Mouse (Mus musculus) liver, embryonic 11.5 days (tissue): ENCODE results near the gene Fem1b. TPM values are rescaled to one million over a fixed set of nuclear protein-coding genes. Genes with fewer than 3 reads are reported as not detected.
"Not testable (repeated sequence)": the region's sequence is repeated elsewhere in the genome, so short reads cannot be mapped to it uniquely, and the experiment has no call there.

ENCODE experiments used
- ATAC-seq: fragments of 200-750 bp; cut with Nextera tagmentation; replicated peaks from 2 replicates; pipeline ENCODE4 v1.8.0; 2017; ENCODE audit warnings: moderate number of reproducible peaks, mild to moderate bottlenecking, moderate TSS enrichment, moderate library complexity; ENCODE audit not compliant: low FRiP score
- DNase-seq: peaks from one replicate; pipeline ENCODE4 v3.0.0-alpha.2; 2017; ENCODE audit warnings: low spot score
- H3K27ac ChIP-seq: fragments of 300-500 bp; sonication (generic); 2 replicates; pipeline ENCODE4 v1.5.1; 2014; ENCODE audit warnings: mild to moderate bottlenecking, low read depth, low read length, control low read depth
- H3K27me3 ChIP-seq: fragments of 300-500 bp; sonication (generic); replicated peaks from 2 replicates; pipeline ENCODE4 v1.6.1; 2014; ENCODE audit warnings: low read length, mixed read lengths; ENCODE audit not compliant: control insufficient read depth, insufficient read depth
- H3K36me3 ChIP-seq: fragments of 300-500 bp; sonication (generic); 2 replicates; pipeline ENCODE4 v1.6.1; 2014; ENCODE audit warnings: mild to moderate bottlenecking, low read length, moderate library complexity, mixed read lengths; ENCODE audit not compliant: control insufficient read depth, insufficient read depth
- H3K4me1 ChIP-seq: fragments of 300-500 bp; sonication (generic); replicated peaks from 2 replicates; pipeline ENCODE4 v1.6.1; 2014; ENCODE audit warnings: low read length, mixed read lengths; ENCODE audit not compliant: control insufficient read depth, insufficient read depth
- H3K4me2 ChIP-seq: fragments of 300-500 bp; sonication (generic); 2 replicates; pipeline ENCODE4 v1.6.1; 2014; ENCODE audit warnings: mild to moderate bottlenecking, control low read depth, moderate library complexity
- H3K4me3 ChIP-seq: fragments of 300-500 bp; sonication (generic); 2 replicates; pipeline ENCODE4 v1.5.1; 2014; ENCODE audit warnings: low read depth, low read length, control low read depth
- H3K9ac ChIP-seq: fragments of 300-500 bp; sonication (generic); 2 replicates; pipeline ENCODE4 v1.6.1; 2014; ENCODE audit warnings: low read depth, low read length, control low read depth
- H3K9me3 ChIP-seq: fragments of 300-500 bp; sonication (generic); 2 replicates; pipeline ENCODE4 v1.6.1; 2016; ENCODE audit warnings: low read length, inconsistent platforms, mixed read lengths; ENCODE audit not compliant: control insufficient read depth
- WGBS: fragments of 180-500 bp; shearing (Covaris S2); extraction: QIAGEN DNeasy Blood & Tissue Kit; methylation state at CpG from one replicate; pipeline ENCODE4 v1.1.7; 2014; 5-methylcytosine and 5-hydroxymethylcytosine counted together
- polyA plus RNA-seq: library from polyadenylated mRNA; unstranded; fragments of >200 nt; fragmentation: Nextera tagmentation; extraction: Ambion mirVana; gene quantifications from 2 replicates; pipeline ENCODE4 v1.2.1, GENCODE M21; 2014

Gene Fem1b
- 30.4 and 33.6 TPM in 2 replicates for polyA plus RNA-seq

- Histone ChIP-seq H3K9me3 (no peaks in the 10 kb centered on the region), H3K4me3 (peak within 1 kb of the TSS; percentile 100), H3K4me1 (peaks cover 22% of the 10 kb centered on the region), H3K27me3 (no peaks in the 10 kb centered on the region), H3K36me3 (0 out of 2 replicates have a peak, but pooled peaks cover 2% of the 10 kb centered on the region), H3K4me2 (peak within 1 kb of the TSS; percentile 98), H3K9ac (peak within 1 kb of the TSS; percentile 98), H3K27ac (peak within 1 kb of the TSS; percentile 93)
- peak; percentile 87 for ATAC-seq
- WGBS: under 1% methylated on average over 66 of the region's 68 CpGs
- peak; percentile 95 for DNase-seq
These were observed at the start of gene Fem1b for GRCm38 (mm10) chr9:62811516-62812121. TSS of gene Fem1b (minus strand) at chr9:62811934.

- 67% methylated on average over 4 of the region's 4 CpGs for WGBS
- DNase-seq: no peak
- H3K9me3 ChIP-seq: no peaks in the 10 kb centered on the region
- no peak for ATAC-seq
- no peaks in the 10 kb centered on the region for H3K36me3 ChIP-seq
- H3K9ac ChIP-seq: no peak overlapping the region
- H3K27me3 ChIP-seq: no peaks in the 10 kb centered on the region
- H3K4me1 ChIP-seq: peaks cover 17% of the 10 kb centered on the region
- no peak overlapping the region for H3K4me3 ChIP-seq
- H3K4me2 ChIP-seq: no peak overlapping the region
- H3K27ac ChIP-seq: no peak overlapping the region
These were observed 49.1 kb upstream of the Fem1b start for GRCm38 (mm10) chr9:62860866-62861265.

- not testable (repeated sequence) for H3K9ac ChIP-seq, H3K27me3 ChIP-seq, H3K4me2 ChIP-seq, H3K4me3 ChIP-seq, DNase-seq, ATAC-seq, H3K27ac ChIP-seq, H3K36me3 ChIP-seq, H3K9me3 ChIP-seq
- WGBS: 57% methylated on average over 6 of the region's 7 CpGs
- peaks cover 17% of the 10 kb centered on the region for H3K4me1 ChIP-seq
These were observed 48.4 kb upstream of the Fem1b start for GRCm38 (mm10) chr9:62860102-62860501.

- Histone ChIP-seq H3K4me3 (no peak overlapping the region), H3K27ac (no peak overlapping the region), H3K4me1 (peaks cover 17% of the 10 kb centered on the region), H3K9ac (no peak overlapping the region), H3K36me3 (no peaks in the 10 kb centered on the region), H3K9me3 (no peaks in the 10 kb centered on the region), H3K27me3 (no peaks in the 10 kb centered on the region), H3K4me2 (no peak overlapping the region)
- WGBS: 58% methylated on average over 8 of the region's 8 CpGs
- no peak for ATAC-seq
- no peak for DNase-seq
These were observed 46.7 kb upstream of the Fem1b start for GRCm38 (mm10) chr9:62858266-62859019.

GRCm38 (mm10) chr9:62857719-62858261, 46.1 kb upstream of the Fem1b start, which contains the start of gene Calml4:
TSS of gene Calml4 (plus strand) at chr9:62858080.
- H3K4me1 ChIP-seq: peaks cover 17% of the 10 kb centered on the region
- H3K9me3 ChIP-seq: no peaks in the 10 kb centered on the region
- DNase-seq (no peak), ATAC-seq (no peak)
- no peaks in the 10 kb centered on the region for H3K36me3 ChIP-seq
- H3K27me3 ChIP-seq: no peaks in the 10 kb centered on the region
- peak within 1 kb of the TSS; percentile 19; the same call in 1 of the 2 replicates for H3K27ac ChIP-seq
- H3K9ac ChIP-seq: no peak within 1 kb of the TSS
- no peak within 1 kb of the TSS for H3K4me3 ChIP-seq
- H3K4me2 ChIP-seq: no peak within 1 kb of the TSS
- WGBS: 60% methylated on average over 20 of the region's 20 CpGs

GRCm38 (mm10) chr9:62857216-62857615, 45.5 kb upstream of the Fem1b start:
- H3K4me2 ChIP-seq: no peak overlapping the region
- H3K27ac ChIP-seq: peak overlapping the region; percentile 19; the same call in 1 of the 2 replicates

GRCm38 (mm10) chr9:62854483-62854882, 42.7 kb upstream of the Fem1b start:
- Histone ChIP-seq H3K4me3 (no peak overlapping the region), H3K27ac (no peak overlapping the region), H3K4me2 (no peak overlapping the region), H3K36me3 (peaks cover 4% of the 10 kb centered on the region; the same call in 1 of the 2 replicates), H3K4me1 (peaks cover 17% of the 10 kb centered on the region), H3K9me3 (no peaks in the 10 kb centered on the region), H3K27me3 (no peaks in the 10 kb centered on the region), H3K9ac (no peak overlapping the region)
- ATAC-seq (no peak), DNase-seq (no peak)
- 53% methylated on average over 4 of the region's 4 CpGs for WGBS

More at GRCm38 (mm10) chr9:62857216-62857615, 45.5 kb upstream of the Fem1b start:
- Histone ChIP-seq H3K4me3 (no peak overlapping the region), H3K9ac (no peak overlapping the region), H3K27me3 (no peaks in the 10 kb centered on the region), H3K36me3 (no peaks in the 10 kb centered on the region), H3K9me3 (no peaks in the 10 kb centered on the region), H3K4me1 (peaks cover 17% of the 10 kb centered on the region)
- ATAC-seq: no peak
- WGBS: 64% methylated on average over 9 of the region's 9 CpGs
- no peak for DNase-seq

GRCm38 (mm10) chr9:62851571-62851970, 39.8 kb upstream of the Fem1b start:
- 81% methylated on average over 2 of the region's 2 CpGs for WGBS
- H3K4me1 ChIP-seq: peaks cover 4% of the 10 kb centered on the region
- H3K36me3 ChIP-seq: peaks cover 4% of the 10 kb centered on the region; the same call in 1 of the 2 replicates
- H3K27ac ChIP-seq: no peak overlapping the region
- H3K9ac ChIP-seq: no peak overlapping the region
- DNase-seq (no peak), ATAC-seq (no peak)
- no peak overlapping the region for H3K4me3 ChIP-seq
- H3K4me2 ChIP-seq: no peak overlapping the region
- H3K27me3 ChIP-seq: no peaks in the 10 kb centered on the region
- no peaks in the 10 kb centered on the region for H3K9me3 ChIP-seq
